Mouse (Mus musculus) gastrocnemius, adult 8-10 months (tissue): Measurements from ENCODE around the gene Dnah2. TPM values are rescaled to one million over a fixed set of nuclear protein-coding genes. Genes with fewer than 3 reads are reported as not detected.

Source experiments
- microRNA-seq: library from miRNA; unstranded; fragments of <30 nt; microRNA quantifications from one replicate; pipeline ENCODE4 v1.2.0, GENCODE M21; 2022
- total RNA-seq, 4 experiments: library from RNA; stranded (reverse); gene quantifications; 2 replicates each; pipeline ENCODE4 v1.2.4; 2022

Gene Dnah2
- total RNA-seq, 4 experiments from 2014 or later, result 0.02 to 0.68 (median 0.05) TPM; not detected in 1

Small RNA genes within 50 kb of the gene (microRNA-seq; reads per million reads assigned to microRNA genes)
- not detected for gene Gm27493

Other genes starting within 250 kb of the Dnah2 start
- gene Cntrob, start 225.3 kb downstream of the Dnah2 start, total RNA-seq, result 1 to 10 TPM in 1 of 4 experiments, under 1 TPM in 3; 0.72 to 1.5 (median 0.88) TPM
- 10 to 100 TPM; 33.6 to 42.2 (median 37.9) TPM for gene Trappc1, start 225.1 kb downstream of the Dnah2 start, total RNA-seq
- gene Kcnab3, start 222.9 kb downstream of the Dnah2 start, total RNA-seq, result under 1 TPM in 1 of 4 experiments, not detected in 3; 0.13 TPM
- gene Rnf227, start 208.6 kb downstream of the Dnah2 start, total RNA-seq, result under 1 TPM in 1 of 4 experiments, not detected in 3; 0.22 TPM
- 1 to 10 TPM; 4.2 to 9.0 (median 5.5) TPM for gene Chd3, start 179.7 kb downstream of the Dnah2 start, total RNA-seq
- gene Naa38, start 153.6 kb downstream of the Dnah2 start, total RNA-seq, result 10 to 100 TPM; 73.2 to 78.1 (median 75.7) TPM
- 10 to 100 TPM; 33.2 to 38.0 (median 36.7) TPM for gene Cyb5d1, start 153.5 kb downstream of the Dnah2 start, total RNA-seq
- gene Tmem88, start 150.9 kb downstream of the Dnah2 start, total RNA-seq, result 1 to 10 TPM; 4.1 to 4.6 (median 4.1) TPM
- gene Kdm6b, start 135.4 kb downstream of the Dnah2 start, total RNA-seq, result 10 to 100 TPM; 19.1 to 22.9 (median 20.8) TPM
- gene Efnb3, start 11.1 kb upstream of the Dnah2 start, total RNA-seq, result under 1 TPM; 0.31 to 0.46 (median 0.35) TPM
- 1 to 10 TPM; 3.3 to 4.4 (median 3.7) TPM for gene Wrap53, start 31.1 kb upstream of the Dnah2 start, total RNA-seq
- gene Trp53, start 31.2 kb upstream of the Dnah2 start, total RNA-seq, result 10 to 100 TPM; 12.6 to 17.2 (median 13.8) TPM
- gene Atp1b2, start 56.8 kb upstream of the Dnah2 start, total RNA-seq, result 100 to 1,000 TPM; 333 to 372 (median 353) TPM
- gene Shbg, start 68.8 kb upstream of the Dnah2 start, total RNA-seq, result not detected
- gene Sat2, start 72.9 kb upstream of the Dnah2 start, total RNA-seq, result 1 to 10 TPM; 1.4 to 3.8 (median 2.7) TPM
- gene Fxr2, start 83.9 kb upstream of the Dnah2 start, total RNA-seq, result 100 to 1,000 TPM; 104 to 114 (median 108) TPM
- not detected for gene Sox15, start 106.2 kb upstream of the Dnah2 start, total RNA-seq
- gene Mpdu1, start 113.5 kb upstream of the Dnah2 start, total RNA-seq, result 1 to 10 TPM; 7.3 to 8.8 (median 8.3) TPM
- 1 to 10 TPM in 3 of 4 experiments, under 1 TPM in 1; 0.73 to 3.7 (median 1.4) TPM for gene Cd68, start 117.0 kb upstream of the Dnah2 start, total RNA-seq
- 100 to 1,000 TPM in 1 of 4 experiments, 10 to 100 TPM in 3; 81.9 to 109 (median 91.5) TPM for gene Eif4a1, start 123.3 kb upstream of the Dnah2 start, total RNA-seq
- gene Senp3, start 133.0 kb upstream of the Dnah2 start, total RNA-seq, result 10 to 100 TPM; 25.7 to 29.4 (median 28.3) TPM
- under 1 TPM in 3 of 4 experiments, not detected in 1; 0.48 to 0.56 (median 0.54) TPM for gene Tnfsf13, start 136.7 kb upstream of the Dnah2 start, total RNA-seq
- 1 to 10 TPM; 6.0 to 9.0 (median 7.1) TPM for gene Tnfsf12, start 146.7 kb upstream of the Dnah2 start, total RNA-seq
- gene Tnfsfm13, start 147.0 kb upstream of the Dnah2 start, total RNA-seq, result 1 to 10 TPM; 1.3 to 1.7 (median 1.6) TPM
- gene Polr2a, start 209.5 kb upstream of the Dnah2 start, total RNA-seq, result 10 to 100 TPM; 27.8 to 38.4 (median 35.3) TPM
- not detected for gene Slc35g3, start 212.9 kb upstream of the Dnah2 start, total RNA-seq
- gene Zbtb4, start 216.8 kb upstream of the Dnah2 start, total RNA-seq, result 10 to 100 TPM; 35.6 to 40.3 (median 38.5) TPM
- gene Chrnb1, start 246.8 kb upstream of the Dnah2 start, total RNA-seq, result 10 to 100 TPM; 25.2 to 33.8 (median 28.9) TPM